Mouse (Mus musculus) limb, embryonic 12.5 days (tissue): ENCODE results near the gene Arhgap42. TPM values are rescaled to one million over a fixed set of nuclear protein-coding genes. Genes with fewer than 3 reads are reported as not detected.

Source experiments
- ATAC-seq: fragments of 200-750 bp; cut with Nextera tagmentation; 2 replicates; pipeline ENCODE4 v1.8.0; 2017; ENCODE audit warnings: low read depth, moderate TSS enrichment; ENCODE audit not compliant: insufficient number of reproducible peaks, insufficient read depth, low FRiP score, low TSS enrichment
- H3K27ac ChIP-seq: fragments of 300-500 bp; sonication (generic); 2 replicates; pipeline ENCODE4 v1.5.1; 2016; ENCODE audit warnings: mild to moderate bottlenecking, moderate library complexity
- H3K27me3 ChIP-seq: fragments of 300-500 bp; sonication (generic); 2 replicates; pipeline ENCODE4 v1.6.1; 2016; ENCODE audit warnings: mild to moderate bottlenecking, moderate library complexity
- H3K36me3 ChIP-seq: fragments of 300-500 bp; sonication (generic); 2 replicates; pipeline ENCODE4 v1.6.1; 2016; ENCODE audit warnings: mild to moderate bottlenecking, moderate library complexity
- H3K4me1 ChIP-seq: fragments of 300-500 bp; sonication (generic); replicated peaks from 2 replicates; pipeline ENCODE4 v1.6.1; 2016
- H3K4me2 ChIP-seq: fragments of 300-500 bp; sonication (generic); 2 replicates; pipeline ENCODE4 v1.6.1; 2016; ENCODE audit warnings: mild to moderate bottlenecking, moderate library complexity
- H3K4me3 ChIP-seq: fragments of 300-500 bp; sonication (generic); replicated peaks from 2 replicates; pipeline ENCODE4 v1.5.1; 2016; ENCODE audit warnings: mild to moderate bottlenecking
- H3K9ac ChIP-seq: fragments of 300-500 bp; sonication (generic); replicated peaks from 2 replicates; pipeline ENCODE4 v1.6.1; 2016; ENCODE audit warnings: mild to moderate bottlenecking, moderate library complexity
- H3K9me3 ChIP-seq: fragments of 300-500 bp; sonication (generic); 2 replicates; pipeline ENCODE4 v1.6.1; 2016; ENCODE audit warnings: mild to moderate bottlenecking, moderate library complexity
- WGBS: fragments of 180-500 bp; shearing (Covaris S2); methylation state at CpG from one replicate; pipeline ENCODE4 v1.1.7; 2016; 5-methylcytosine and 5-hydroxymethylcytosine counted together
- polyA plus RNA-seq: library from polyadenylated mRNA; unstranded; fragments of >200 nt; fragmentation: Nextera tagmentation; extraction: Ambion mirVana; gene quantifications from 2 replicates; pipeline ENCODE4 v1.2.1, GENCODE M21; 2016

The Arhgap42 gene
- polyA plus RNA-seq, 1 experiment from 2014 or later: 56.8 TPM

- Histone ChIP-seq H3K4me3 (peak overlapping the region; percentile 81), H3K9me3 (no peaks in the 10 kb centered on the region), H3K9ac (peak overlapping the region; percentile 98; the same call in 1 of the 2 replicates), H3K4me2 (peak overlapping the region; percentile 57), H3K27me3 (no peaks in the 10 kb centered on the region), H3K4me1 (peaks cover 18% of the 10 kb centered on the region), H3K36me3 (no peaks in the 10 kb centered on the region), H3K27ac (no peak overlapping the region)
- 46% methylated on average over 5 of the region's 5 CpGs for WGBS
- no peak for ATAC-seq
These were observed 1.4 kb downstream of the Arhgap42 start for GRCm38 (mm10) chr9:9237511-9237910.

DNA sequence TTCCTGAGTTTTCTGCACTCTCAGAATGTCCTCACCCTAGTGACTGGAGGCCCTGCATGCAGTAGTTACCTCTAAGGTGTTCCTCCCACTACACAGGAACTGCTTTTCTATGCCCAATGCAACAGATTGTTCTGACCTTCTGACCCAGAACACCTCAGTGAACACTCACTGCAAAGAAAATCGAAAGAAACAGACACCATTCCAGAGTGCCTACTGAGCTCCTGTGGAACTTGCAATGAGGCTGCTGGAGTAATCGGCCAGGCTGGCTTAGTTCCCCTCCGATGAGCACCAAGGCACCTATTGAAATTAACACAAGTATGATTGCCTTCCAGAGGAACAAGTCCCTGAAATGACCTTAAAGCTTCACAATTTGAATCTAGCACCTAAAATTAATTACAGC, 9.2 kb downstream of the Arhgap42 start:
- WGBS: 67% methylated on average over 3 of the region's 3 CpGs
- no peak for ATAC-seq
- no peak overlapping the region for H3K27ac ChIP-seq
- no peaks in the 10 kb centered on the region for H3K9me3 ChIP-seq
- no peak overlapping the region for H3K4me2 ChIP-seq
- H3K4me3 ChIP-seq: no peak overlapping the region
- no peak overlapping the region for H3K9ac ChIP-seq
- H3K36me3 ChIP-seq: no peaks in the 10 kb centered on the region
- H3K27me3 ChIP-seq: no peaks in the 10 kb centered on the region
- H3K4me1 ChIP-seq: 0 out of 2 replicates have a peak, but pooled peaks cover 11% of the 10 kb centered on the region

- H3K4me3 ChIP-seq: no peak overlapping the region
- peaks cover 23% of the 10 kb centered on the region for H3K4me1 ChIP-seq
- H3K27me3 ChIP-seq: no peaks in the 10 kb centered on the region
- no peaks in the 10 kb centered on the region for H3K9me3 ChIP-seq
- no peak for ATAC-seq
- no peaks in the 10 kb centered on the region for H3K36me3 ChIP-seq
- no peak overlapping the region for H3K27ac ChIP-seq
- 43% methylated on average over 1 of the region's 1 CpGs for WGBS
- no peak overlapping the region for H3K9ac ChIP-seq
- H3K4me2 ChIP-seq: no peak overlapping the region
These were observed 14.1 kb downstream of the Arhgap42 start for GRCm38 (mm10) chr9:9224837-9225236.

DNA sequence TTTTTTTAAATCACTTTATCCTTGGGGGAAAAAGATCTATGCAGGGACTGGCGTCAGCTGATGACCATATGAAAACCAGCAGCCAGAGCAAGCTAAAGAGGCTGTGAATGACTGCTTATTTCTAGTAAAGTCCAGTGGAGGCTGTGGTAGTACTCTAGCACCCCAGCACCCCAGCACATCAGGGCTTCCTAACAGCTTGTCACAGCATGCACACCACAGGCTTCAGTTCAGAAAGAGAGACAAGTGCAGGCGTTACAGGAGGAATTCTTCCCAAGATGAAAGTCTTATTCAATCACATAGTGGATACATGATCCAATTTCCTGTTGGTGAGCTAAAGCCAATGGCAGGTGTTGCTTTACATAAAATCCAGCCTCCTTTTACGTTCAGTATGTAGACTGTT, 15.5 kb downstream of the Arhgap42 start:
- Histone ChIP-seq H3K4me1 (peaks cover 23% of the 10 kb centered on the region), H3K27me3 (no peaks in the 10 kb centered on the region), H3K9me3 (no peaks in the 10 kb centered on the region), H3K9ac (no peak overlapping the region), H3K4me2 (no peak overlapping the region), H3K4me3 (no peak overlapping the region), H3K36me3 (no peaks in the 10 kb centered on the region), H3K27ac (peak overlapping the region; percentile 32; the same call in 1 of the 2 replicates)
- 29% methylated on average over 3 of the region's 3 CpGs for WGBS
- ATAC-seq: peak; percentile 66; the same call in 1 of the 2 replicates

DNA sequence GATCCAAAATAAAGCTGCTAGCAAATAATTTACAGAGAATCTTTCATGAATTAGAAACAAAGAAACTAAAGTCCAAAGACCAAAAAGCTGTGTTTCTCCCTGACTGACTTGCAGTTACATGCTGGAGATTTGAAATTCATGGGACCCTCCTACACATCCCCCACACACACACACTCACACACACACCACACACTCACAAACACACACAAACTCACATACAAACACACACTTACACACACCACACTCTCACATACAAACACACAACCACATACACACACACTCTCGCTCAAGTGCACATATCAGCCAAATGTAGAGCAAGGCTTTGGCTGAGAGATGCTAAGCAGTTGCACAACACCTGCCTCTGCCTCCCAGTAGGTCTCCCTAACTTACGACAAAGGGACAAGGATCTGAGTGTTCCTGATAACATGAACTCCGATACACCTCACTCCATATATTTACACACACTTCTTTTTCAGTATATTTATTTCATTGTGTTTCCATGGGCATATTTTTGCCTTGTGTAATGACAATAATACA, 16.9 kb downstream of the Arhgap42 start:
- peaks cover 23% of the 10 kb centered on the region for H3K4me1 ChIP-seq
- no peak overlapping the region for H3K4me3 ChIP-seq
- H3K27ac ChIP-seq: no peak overlapping the region
- H3K4me2 ChIP-seq: no peak overlapping the region
- 85% methylated on average over 3 of the region's 3 CpGs for WGBS
- no peaks in the 10 kb centered on the region for H3K9me3 ChIP-seq
- H3K27me3 ChIP-seq: no peaks in the 10 kb centered on the region
- no peak overlapping the region for H3K9ac ChIP-seq
- no peak for ATAC-seq
- H3K36me3 ChIP-seq: no peaks in the 10 kb centered on the region

DNA sequence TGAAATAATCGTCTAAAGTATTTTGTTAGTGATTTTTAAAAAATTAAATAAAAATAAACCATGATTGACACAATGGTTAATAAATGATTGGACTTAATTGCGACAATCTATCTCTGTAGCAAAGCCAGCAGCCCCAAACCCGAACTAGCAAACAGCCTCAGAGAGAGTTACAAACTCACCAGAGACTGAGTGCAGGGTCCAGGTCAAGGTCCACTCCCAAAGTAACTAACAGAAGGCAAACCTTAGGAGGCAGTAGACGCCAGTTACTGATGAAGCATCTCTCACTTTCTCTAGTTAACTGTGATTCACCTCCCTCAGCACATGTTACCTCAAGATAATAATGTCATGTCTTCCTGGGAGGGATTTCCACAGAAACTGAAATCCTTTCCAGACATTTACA, 17.7 kb downstream of the Arhgap42 start:
- Histone ChIP-seq H3K27me3 (no peaks in the 10 kb centered on the region), H3K4me2 (no peak overlapping the region), H3K36me3 (no peaks in the 10 kb centered on the region), H3K4me1 (peaks cover 23% of the 10 kb centered on the region), H3K4me3 (no peak overlapping the region), H3K9ac (no peak overlapping the region), H3K9me3 (no peaks in the 10 kb centered on the region), H3K27ac (no peak overlapping the region)
- ATAC-seq: no peak
- WGBS: 79% methylated on average over 4 of the region's 4 CpGs

DNA sequence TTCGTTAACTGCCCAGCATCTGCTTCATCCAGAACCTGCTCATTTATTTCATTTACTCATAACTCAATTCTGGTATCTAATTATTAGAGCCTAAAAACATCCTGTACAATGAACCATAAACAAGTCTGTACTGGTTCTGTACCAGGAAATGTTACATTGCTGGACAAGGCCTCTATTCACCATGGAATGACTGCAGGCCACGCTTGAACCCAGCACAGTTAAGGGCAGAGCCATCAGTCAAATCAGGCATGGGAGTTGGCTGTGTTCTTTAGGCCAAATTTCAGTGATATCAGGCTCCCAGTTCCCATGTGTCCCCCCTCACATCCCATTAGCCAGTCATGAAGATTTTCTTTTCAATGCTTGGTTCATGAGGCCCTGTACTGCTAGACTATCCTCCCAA, 20.6 kb downstream of the Arhgap42 start:
- Histone ChIP-seq H3K27ac (no peak overlapping the region), H3K9me3 (no peaks in the 10 kb centered on the region), H3K4me1 (peaks cover 19% of the 10 kb centered on the region), H3K4me2 (no peak overlapping the region), H3K4me3 (no peak overlapping the region), H3K27me3 (no peaks in the 10 kb centered on the region), H3K9ac (no peak overlapping the region), H3K36me3 (no peaks in the 10 kb centered on the region)
- ATAC-seq: no peak
- 81% methylated on average over 2 of the region's 2 CpGs for WGBS

- Histone ChIP-seq H3K9ac (no peak overlapping the region), H3K4me1 (no peaks in the 10 kb centered on the region; the same call in 1 of the 2 replicates), H3K36me3 (no peaks in the 10 kb centered on the region), H3K4me3 (no peak overlapping the region), H3K4me2 (no peak overlapping the region), H3K9me3 (no peaks in the 10 kb centered on the region), H3K27ac (no peak overlapping the region), H3K27me3 (no peaks in the 10 kb centered on the region)
- 87% methylated on average over 5 of the region's 5 CpGs for WGBS
- no peak for ATAC-seq
These were observed 24.1 kb downstream of the Arhgap42 start for GRCm38 (mm10) chr9:9214849-9215248.

DNA sequence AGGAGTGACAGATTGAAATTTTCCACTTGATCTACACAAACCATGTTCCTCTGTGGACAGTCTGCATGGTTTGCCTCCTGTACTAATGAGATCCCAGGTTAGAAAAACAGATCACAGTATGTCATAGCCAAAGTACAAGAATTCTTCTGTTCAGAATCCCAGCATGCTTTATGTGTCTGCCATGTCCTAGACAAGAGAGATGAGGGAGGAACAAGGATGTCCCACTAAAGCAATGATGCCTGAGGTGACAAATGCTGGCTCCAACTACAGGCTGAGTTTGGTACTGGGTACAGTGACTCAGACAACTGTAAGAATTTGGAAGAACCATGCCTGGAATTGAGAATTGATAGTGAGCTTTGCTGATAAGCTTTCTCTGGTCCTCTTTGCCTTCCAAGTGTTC, 24.6 kb downstream of the Arhgap42 start:
- H3K9me3 ChIP-seq: no peaks in the 10 kb centered on the region
- no peaks in the 10 kb centered on the region for H3K36me3 ChIP-seq
- no peak overlapping the region for H3K4me3 ChIP-seq
- H3K4me2 ChIP-seq: no peak overlapping the region
- no peaks in the 10 kb centered on the region; the same call in 1 of the 2 replicates for H3K4me1 ChIP-seq
- no peak for ATAC-seq
- no peak overlapping the region for H3K9ac ChIP-seq
- no peak overlapping the region for H3K27ac ChIP-seq
- H3K27me3 ChIP-seq: no peaks in the 10 kb centered on the region

DNA sequence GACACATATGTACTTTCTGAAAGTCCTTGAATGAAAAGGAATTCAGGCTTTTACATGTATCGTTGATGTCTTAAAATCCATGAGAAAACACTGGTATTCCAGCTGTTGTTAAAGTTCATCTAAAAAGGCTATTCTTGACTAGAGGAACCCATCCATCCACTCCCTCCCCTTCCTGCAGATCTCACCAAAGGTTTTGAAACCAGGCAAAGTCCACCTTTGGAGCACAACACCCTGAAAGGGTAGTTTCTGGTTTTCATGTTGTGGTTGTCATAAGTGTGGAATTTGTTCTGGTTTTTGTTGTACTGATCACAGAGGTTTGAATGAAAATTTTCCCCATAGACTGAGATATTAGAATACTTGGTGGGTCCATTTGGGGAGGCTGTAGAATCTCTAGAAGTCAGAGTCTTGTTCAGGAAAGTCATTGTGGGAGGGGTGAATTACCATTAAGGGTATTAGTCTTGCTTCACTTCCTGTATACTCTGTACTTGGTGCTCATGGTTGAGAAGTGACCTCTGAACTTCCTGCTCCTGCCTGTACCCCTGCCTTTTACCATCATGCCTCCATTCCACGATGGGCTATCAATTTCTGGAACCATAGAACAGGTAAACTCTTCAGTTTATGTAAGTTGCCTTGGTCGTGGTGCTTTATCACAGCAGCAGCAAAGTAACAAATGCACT, 27.4 kb downstream of the Arhgap42 start:
- H3K27me3 ChIP-seq: no peaks in the 10 kb centered on the region
- no peak overlapping the region for H3K27ac ChIP-seq
- no peaks in the 10 kb centered on the region for H3K9me3 ChIP-seq
- H3K4me2 ChIP-seq: no peak overlapping the region
- H3K4me1 ChIP-seq: no peaks in the 10 kb centered on the region; the same call in 1 of the 2 replicates
- H3K36me3 ChIP-seq: no peaks in the 10 kb centered on the region
- H3K9ac ChIP-seq: no peak overlapping the region
- 81% methylated on average over 3 of the region's 3 CpGs for WGBS
- no peak overlapping the region for H3K4me3 ChIP-seq
- ATAC-seq: no peak

GRCm38 (mm10) chr9:9210464-9210863, 28.4 kb downstream of the Arhgap42 start:
- H3K9ac ChIP-seq: no peak overlapping the region
- no peak overlapping the region for H3K27ac ChIP-seq
- H3K36me3 ChIP-seq: no peaks in the 10 kb centered on the region
- no peak overlapping the region for H3K4me3 ChIP-seq
- ATAC-seq: no peak
- H3K4me1 ChIP-seq: no peaks in the 10 kb centered on the region; the same call in 1 of the 2 replicates
- 94% methylated on average over 2 of the region's 2 CpGs for WGBS
- H3K9me3 ChIP-seq: no peaks in the 10 kb centered on the region
- H3K4me2 ChIP-seq: no peak overlapping the region
- no peaks in the 10 kb centered on the region for H3K27me3 ChIP-seq

- no peak for ATAC-seq
- Histone ChIP-seq H3K9ac (no peak overlapping the region), H3K4me2 (no peak overlapping the region), H3K27me3 (no peaks in the 10 kb centered on the region), H3K9me3 (no peaks in the 10 kb centered on the region), H3K27ac (no peak overlapping the region), H3K4me3 (no peak overlapping the region), H3K36me3 (no peaks in the 10 kb centered on the region), H3K4me1 (no peaks in the 10 kb centered on the region)
These were observed 30.7 kb downstream of the Arhgap42 start for GRCm38 (mm10) chr9:9208205-9208604.
